Mouse (Mus musculus): ENCODE data around the gene Adgrg3.

Gene Adgrg3

DNA sequence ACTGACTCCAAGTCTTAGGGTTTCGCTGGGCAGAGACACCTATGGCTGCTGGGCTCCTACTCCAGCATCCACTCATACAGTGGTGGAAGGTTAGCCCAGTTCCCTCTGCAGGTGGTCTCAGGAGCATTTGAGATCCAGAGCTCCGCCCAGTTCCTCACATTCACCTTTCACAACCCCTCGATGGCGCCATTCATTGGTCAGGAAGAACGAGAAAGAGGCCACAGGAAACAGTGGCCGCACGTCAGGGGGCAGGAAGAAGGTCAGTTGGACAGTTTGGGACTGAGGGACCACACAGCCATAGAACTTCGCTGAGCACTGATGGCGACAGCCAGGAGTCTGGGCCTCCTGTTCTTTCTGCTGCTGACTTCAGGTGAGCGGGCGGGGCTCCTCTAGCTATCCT lies at the start of gene Adgrg3:
Gene Adgrg3 (plus strand): TSS at position 242 of the 400 bp plus-strand sequence.
- DNase-seq (ENCODE audit: low spot score in 2 of 2), result no peak

DNA sequence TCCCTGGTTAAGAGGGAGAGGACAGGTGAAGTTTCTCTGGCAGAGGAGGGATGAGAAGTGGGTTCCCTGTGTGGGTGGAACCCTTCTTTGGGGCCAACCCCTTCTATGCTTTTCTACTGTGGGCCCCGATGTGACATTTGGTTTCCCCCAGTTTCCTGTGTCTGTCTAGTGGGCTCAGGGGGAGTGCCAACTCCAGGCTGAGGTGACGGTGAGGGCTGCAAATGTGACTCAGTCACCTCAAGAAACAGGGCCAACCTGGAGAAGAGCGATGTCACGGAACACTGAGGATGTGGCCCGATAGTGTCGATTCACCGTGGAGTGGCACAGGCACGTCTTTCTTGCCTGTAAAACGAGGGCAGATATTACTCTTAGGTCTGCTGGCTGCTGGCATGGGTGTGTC lies 44.2 kb upstream of the Adgrg3 start:
- DNase-seq (ENCODE audit: low spot score in 2 of 2), result peak; percentile 55 to 57

DNA sequence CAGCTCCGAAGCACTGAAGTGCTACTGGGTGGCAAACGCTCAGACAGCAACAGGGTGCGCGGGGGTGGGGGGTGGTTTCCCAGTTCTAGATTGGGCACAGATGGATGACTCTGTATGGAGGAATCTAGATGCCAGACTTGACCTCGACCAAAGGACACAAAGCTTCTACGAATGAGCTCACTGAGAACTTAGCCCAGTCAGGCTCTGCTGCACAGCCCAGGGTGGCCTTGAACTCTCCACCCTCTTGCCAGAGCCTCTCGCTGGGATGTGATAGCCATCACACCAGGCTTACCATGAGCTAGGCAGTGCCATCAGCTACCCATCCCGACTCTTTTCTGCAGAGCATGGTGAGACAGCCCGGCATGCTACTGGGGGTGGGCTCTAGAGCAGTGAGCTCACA lies 43.7 kb upstream of the Adgrg3 start:
- no peak for DNase-seq (ENCODE audit: low spot score in 2 of 2)

DNA sequence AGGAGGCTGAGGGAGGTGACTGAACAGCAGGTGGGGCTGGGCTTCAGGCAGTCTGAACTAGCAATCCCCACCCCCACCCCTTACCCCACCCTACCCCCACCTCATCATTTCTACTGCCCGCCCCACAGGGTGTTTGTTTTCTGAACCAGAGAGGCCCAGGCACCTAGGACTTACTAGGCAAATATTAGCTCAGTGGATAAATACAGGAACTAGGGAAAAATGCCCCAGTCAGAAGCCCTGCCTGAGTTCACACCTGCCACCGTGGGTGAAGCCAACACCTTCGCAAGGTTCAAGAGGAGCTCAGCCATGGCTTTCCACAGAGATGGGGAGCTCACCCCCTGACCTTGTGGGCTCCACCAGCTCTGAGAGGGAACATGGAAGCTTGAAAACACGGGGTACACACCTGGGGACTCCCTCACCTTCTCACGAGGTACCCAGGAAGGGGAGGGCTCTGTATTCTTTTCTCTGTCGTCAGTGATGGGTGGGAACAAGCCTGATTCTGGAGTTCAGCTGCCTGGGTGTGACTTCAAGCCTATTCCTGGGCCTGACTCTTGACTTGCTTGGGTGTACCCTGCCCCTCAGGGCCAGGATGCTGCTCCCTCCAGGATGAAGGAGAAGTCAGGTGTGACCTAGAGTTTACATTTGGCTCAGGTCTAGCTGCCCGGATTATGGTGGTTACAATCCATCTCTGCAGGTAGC lies 42.9 kb upstream of the Adgrg3 start, which contains the start of gene Adgrg1:
Gene Adgrg1 (plus strand): TSS at position 285 of the 699 bp plus-strand sequence.
- DNase-seq (ENCODE audit: low spot score in 2 of 2), result no peak

DNA sequence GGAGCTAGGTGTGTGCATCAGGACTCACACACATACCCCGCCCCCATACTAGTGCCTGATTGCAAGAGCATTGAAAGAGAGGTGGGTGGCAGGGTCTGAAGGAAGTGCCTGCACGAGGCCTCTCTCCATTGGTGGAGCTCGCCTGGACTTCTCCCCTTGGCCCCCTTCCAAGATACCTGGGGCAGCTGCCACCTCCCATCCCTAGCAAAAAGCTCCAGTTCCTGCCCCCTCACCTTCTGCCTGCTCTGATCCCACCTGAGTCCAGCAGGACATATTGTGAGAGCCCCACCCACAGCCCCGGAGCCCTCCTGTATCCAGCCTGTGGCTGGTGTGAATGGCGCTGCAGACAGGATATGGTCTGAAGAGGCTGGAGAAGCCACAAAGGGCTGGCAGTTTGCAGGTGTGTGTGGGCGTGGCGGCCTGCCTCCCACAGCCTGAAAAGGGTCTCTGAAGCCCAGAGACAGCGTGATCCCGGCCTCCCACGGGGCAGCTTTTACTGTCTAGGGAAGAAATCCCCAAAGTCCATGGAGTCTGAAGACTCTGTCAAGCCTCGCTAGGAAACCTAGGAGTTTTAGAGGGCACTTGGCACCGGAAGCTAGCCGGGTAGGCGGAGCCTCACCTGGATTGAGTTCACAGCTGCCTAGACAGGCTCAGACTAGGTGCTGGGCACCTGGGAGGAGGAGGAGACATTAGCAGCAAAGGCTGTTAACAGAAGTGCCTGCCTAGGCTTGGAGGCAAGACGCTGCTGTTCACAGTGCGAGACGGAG lies 40.7 kb upstream of the Adgrg3 start:
- DNase-seq (ENCODE audit: low spot score in 2 of 2), result peak; percentile 68 to 76

DNA sequence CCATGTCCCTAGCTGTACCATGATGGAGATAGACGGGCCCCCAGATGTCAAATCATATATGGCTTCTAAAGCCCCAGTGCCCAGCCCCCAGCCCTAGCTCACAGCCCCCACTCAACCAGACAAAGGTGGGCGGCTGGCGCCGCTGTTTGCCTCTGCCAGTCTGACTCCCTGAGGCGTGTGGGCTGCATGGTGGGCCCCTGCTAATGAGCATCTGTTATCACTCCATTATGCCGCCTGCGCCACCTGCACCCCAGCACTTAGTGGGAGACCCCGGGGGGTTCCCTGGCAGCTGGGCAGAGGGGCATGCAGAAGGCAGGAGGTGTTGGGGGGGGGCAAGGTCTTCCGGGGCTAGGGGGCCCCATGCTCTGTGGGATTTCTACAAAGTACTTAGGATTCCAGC lies 39.4 kb upstream of the Adgrg3 start:
- peak; percentile 51 to 60 for DNase-seq (ENCODE audit: low spot score in 2 of 2)

DNA sequence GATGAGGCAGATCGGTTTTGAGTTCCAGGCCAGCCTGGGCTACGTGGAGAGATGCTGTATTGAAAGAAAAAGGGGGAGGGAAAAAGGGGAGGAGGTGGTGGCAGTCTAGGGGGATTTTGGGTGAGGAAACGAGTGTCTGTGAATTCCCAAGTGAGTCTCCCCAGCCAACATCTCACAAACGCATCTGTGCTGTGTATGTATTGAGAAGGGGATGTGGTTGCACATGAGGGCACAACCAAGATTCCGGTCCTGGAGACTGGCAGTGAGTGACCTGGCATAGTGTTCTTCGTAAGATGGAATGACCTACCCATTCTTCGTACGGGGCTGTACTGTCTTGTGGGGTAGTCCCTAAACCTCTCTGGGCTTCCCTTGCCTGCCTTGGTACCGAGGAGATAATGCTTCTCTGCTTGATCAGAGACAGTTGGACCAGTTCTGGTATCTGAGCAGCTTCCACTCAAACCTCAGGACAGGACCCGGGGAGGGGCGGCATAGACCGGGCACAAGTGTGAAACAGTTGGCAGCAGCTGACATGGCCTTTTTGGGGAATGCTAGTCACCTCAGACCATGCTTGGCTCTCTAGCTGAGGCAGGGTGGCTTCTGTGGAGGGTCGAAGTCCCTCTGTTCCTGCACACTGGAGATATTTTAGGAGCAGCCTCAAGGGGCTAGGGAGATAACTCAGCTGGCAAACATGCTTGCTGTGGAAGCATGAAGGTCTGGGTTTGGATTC lies 38.7 kb upstream of the Adgrg3 start:
- DNase-seq (ENCODE audit: low spot score in 2 of 2), result no peak

DNA sequence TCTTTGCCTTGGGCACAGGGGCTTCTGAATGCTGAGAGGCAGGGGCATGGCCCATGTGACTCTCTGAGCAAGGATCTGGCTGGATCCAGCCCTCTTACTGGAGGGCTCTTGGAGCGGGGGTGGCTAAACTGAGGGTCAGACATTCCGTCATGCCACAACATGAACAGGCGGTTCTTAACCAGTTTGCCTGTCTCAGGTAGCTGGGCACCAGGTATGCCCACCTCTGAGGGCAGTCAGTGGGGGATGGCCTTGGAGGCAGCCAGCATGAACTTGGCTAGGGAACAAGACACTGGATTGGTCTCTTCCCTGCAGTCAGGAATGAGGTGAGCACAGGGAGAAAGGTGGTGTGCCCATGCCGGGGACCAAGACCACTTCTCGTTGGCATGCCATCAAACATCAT lies 37.3 kb upstream of the Adgrg3 start:
- no peak for DNase-seq (ENCODE audit: low spot score in 2 of 2)

DNA sequence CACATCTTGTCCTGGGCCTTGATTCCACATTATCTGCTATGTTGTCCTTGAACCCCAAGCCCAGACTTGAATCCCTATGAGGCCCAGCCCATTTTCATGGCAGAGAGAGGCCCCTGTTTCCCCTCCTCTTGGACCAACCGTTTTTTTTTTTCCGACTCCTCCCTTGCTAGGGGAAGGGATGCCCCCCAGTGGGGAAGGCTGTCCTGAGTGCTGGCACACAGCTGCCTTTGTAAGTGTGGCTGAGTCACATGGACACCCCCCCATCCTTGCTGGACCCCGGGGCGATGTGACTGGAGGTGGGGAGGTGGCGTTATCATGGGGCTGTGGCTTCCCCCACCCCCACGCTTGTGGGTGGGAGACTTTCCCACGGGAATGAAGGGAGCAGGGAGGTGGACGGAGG lies 36.5 kb upstream of the Adgrg3 start:
- no peak for DNase-seq (ENCODE audit: low spot score in 2 of 2)

DNA sequence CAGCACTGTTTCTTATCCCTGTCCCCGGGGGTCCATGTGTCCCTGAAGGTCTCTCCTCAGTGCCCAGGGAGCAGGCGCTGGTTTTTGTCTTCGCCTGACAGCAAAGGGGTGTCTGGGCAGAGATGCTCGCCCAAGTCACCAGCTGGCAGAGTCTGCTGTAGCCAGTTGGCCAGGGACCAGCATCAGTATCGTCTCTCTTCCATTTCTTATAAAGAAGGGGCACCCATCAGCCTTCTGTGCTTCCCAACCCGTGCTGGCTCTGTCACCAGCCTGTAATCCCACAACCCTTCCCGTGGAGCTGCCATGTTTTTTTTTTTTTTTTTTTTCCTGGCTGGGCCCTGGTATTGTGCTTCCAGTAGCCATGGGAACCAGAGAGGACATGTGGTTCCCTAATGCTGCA lies 35.6 kb upstream of the Adgrg3 start:
- DNase-seq (ENCODE audit: low spot score in 2 of 2), result no peak

DNA sequence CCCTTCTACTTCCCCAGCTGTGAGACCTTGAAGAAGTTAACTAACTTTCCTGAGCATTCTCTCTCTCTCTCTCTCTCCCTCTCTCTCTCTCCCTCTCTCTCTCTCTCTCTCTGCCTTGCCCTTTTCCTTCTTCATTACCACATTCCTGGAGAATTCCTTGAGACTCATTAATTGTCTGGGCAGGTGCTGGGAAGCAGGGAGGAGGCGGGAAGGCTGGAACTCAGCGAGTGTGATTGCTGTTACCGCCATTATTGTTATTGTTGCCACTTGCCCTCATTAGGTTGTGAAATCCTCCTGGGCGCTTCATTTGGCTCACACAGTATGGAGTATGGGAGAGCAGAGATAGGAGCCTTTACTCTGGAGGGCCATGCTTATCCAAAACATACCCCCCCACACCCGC lies 34.3 kb upstream of the Adgrg3 start:
- DNase-seq (ENCODE audit: low spot score in 2 of 2), result no peak

DNA sequence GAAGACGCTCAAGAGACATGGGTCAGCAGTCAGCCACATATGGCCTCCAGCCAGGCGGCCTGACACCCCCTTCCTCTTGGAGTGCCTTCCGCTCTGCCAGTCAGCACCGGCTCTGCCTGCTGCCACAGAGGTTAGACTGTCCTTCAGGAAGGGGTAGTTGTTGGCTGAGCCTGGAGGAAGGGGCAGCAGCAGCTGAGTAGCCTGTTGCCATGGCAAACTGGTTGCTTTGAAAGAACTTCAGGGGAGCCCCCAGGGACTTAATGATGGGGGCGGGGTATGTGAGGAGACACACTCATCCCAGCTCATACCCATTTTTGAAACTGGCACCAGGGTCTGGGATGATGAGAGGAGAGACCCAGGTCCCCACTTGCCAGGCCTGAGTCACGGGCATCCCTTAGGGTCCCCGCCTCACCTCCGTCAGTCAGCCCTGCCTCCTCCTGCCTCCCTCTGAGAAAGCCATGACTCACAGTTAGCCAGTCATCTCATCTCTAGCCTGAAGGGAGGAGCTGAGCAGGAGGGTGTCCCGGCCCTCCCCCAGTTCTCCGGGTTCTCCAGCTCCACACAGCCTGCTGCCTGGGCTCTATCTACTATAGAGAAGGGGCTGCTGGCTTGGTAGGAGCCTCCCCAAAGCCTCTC lies 33.5 kb upstream of the Adgrg3 start:
- no peak for DNase-seq (ENCODE audit: low spot score in 2 of 2)

DNA sequence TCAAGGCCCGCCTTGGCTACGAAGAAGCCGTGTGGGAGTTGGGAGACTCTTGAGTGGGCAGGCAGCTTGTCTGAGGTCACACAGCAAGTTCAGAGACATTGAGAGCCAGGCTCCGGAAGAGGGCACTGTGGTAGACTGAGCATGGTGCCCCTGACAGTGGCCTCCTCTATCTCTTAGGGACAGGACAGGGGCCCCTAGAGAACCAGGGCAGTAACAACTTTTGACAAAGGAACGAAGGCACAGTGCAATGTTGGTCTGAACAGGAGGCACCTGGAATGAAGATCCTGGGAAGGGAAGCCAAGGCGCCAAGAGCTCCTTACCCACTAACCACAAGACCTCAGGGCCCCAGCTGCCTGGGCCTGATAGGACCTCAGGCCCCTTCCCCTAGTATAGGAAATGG lies 32.5 kb upstream of the Adgrg3 start:
- DNase-seq (ENCODE audit: low spot score in 2 of 2), result peak in 1 of 2 experiments; percentile 48

DNA sequence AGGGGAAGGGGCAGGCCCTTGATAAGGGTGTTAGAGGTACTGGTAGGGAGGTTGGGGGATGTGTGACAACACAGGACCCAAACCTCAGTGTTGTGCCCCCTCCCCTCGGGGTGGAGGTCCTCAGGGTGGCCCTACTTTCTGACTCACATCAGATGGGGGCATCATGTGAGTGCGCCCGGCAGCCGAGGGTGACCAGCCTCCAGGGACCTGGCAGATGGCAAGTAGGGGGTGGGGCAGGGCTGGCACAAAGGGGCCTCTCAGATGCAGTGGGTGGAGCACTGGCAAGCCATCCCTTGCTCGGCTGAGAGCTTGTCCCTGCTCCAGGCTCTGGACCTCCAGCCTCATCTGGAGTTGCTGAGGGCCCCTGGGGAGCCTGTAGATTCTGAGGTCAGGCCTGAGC lies 30.8 kb upstream of the Adgrg3 start:
- DNase-seq (ENCODE audit: low spot score in 2 of 2), result no peak

DNA sequence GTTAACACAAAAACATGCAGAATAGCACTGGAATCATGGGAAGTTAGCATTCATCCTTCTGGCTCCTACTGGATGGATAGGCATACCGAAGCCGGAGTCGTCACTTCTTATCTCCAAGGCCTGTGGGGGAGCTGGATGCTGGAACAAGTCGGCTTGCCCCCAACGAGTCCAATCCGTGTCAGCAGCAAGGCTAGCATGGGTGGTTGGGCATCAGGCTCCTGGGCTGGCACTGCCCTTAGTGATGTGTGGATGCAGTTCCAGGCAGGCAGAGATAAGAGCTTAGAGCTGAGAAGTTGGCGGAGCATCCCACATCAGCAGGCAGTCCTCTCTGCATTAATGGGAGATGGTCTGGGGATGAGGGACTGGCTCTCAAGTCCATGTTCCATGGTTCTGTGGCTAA lies 29.9 kb upstream of the Adgrg3 start:
- no peak for DNase-seq (ENCODE audit: low spot score in 2 of 2)

DNA sequence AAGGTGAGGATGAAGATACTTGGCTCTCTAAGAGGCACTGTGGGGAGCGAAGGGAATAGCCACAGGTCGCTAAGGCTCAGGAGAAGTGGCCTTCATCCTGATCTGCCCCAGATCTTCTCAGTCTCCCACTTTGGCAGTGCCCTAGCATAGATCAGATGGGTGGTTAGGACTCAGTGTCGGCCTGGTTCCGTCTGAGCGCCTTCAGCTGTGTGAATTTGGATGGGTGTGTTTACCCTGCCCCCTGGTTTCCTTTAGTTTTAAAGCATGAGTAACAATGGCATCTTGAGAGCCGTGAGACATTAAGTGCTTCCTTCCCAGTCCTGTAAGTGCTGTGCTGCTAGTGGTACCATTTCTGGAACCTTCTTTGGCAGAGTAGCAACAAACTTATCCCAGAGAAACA lies 28.9 kb upstream of the Adgrg3 start:
- DNase-seq (ENCODE audit: low spot score in 2 of 2), result no peak

DNA sequence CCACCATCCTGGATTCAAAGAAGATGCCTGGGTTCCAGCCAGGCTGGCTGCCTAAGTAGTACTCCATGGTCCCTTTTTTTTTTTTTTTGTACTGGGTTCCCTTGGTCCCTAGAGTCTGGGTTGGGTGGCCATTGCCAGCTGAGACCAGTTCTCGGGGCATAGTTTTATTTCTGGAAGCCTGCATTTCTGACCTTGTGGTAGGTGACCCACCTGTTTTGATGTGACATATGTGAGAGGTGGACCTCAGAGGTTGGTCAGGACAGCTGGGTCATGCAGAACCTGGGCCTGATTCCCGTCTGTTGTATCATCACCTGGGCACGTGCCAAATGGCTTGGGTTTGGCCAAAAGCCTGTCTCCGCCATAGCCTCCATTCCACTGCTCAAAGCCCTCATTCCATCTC lies 27.8 kb upstream of the Adgrg3 start:
- no peak for DNase-seq (ENCODE audit: low spot score in 2 of 2)

DNA sequence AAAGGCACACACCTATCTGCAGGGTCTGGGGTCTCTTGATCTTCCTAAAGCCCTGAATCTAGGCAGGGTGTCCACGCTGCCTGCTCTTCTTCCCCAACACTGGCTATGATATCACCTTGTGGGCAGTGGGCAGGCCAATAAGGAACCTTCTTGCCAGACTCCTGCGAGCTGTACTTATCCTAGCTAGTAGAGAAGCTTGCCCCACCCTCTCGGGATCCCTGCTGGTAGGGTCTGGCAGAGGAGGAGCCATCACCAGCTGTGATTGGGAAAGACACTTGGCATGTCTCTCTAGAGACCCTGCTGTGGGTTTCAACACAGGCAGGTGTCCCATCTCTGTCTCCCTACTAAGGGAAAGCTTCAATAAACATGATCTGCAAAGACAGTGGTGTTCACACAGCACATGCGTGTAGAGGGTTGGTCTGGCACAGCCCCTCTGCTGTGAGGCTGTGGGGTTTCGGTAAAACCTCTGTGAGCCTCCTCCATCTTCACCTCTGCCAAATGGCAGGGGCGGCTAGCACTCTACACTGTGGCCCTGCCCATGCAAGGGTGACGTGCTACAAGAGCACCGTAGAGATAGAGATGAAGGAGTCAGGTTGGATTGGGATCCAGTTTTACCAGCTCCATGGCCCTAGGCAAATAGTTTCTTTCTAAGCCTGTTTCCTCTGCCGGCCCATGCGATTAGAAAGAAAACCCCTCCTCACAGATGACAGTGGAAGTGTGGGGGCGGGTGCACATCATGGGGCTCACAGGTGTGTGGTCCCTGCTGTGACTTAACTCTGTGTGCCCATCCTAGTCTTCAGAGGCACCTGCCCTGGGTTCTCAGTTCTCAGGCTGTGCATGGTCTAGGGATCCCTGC lies 26.7 kb upstream of the Adgrg3 start:
- peak; percentile 47 to 48 for DNase-seq (ENCODE audit: low spot score in 2 of 2)

DNA sequence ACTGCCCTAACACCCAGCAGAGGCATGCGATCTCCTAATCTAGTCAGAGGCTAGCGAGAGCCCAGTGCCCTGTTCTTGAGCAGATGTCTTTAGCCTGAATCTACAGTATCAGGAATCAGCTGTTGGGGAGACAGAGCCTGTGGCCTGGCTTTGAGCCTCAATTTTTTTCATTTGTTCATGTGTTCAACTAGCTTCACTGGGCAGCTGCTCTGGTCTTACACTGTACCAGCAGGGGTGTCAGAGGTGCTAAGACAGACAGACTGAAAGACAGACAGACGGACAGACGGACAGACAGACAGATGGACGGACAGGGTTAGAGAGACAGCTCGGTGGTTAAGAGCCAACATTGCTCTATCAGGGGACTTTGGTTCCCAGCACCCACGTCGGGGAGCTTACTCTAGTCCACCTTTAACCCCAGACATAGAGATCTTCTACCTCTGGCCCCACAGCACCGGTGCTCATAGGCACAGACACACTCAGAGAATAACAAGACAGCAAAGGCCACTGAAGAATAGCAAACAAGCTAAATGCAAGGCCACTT lies 26.0 kb upstream of the Adgrg3 start:
- no peak for DNase-seq (ENCODE audit: low spot score in 2 of 2)

DNA sequence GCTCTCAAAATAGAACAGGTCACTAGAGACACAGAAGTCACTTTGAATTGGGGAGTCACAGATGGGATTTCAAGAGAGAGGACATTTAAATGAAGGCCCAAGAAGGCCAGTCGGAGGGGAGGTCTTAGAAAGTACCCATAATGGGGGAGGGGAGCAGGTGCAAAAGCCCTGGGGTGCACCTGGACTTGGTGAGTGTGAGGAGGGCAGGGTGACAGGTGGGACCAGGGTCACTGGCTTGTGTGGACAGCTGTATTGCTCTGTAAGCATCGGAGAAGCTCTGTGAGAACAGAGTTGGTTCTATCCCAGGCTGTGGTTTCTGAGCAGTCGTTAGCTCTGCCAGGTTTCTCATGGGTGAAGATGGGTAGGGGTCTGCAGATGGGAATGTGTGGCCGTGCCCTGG lies 25.5 kb upstream of the Adgrg3 start:
- DNase-seq (ENCODE audit: low spot score in 2 of 2), result no peak

DNA sequence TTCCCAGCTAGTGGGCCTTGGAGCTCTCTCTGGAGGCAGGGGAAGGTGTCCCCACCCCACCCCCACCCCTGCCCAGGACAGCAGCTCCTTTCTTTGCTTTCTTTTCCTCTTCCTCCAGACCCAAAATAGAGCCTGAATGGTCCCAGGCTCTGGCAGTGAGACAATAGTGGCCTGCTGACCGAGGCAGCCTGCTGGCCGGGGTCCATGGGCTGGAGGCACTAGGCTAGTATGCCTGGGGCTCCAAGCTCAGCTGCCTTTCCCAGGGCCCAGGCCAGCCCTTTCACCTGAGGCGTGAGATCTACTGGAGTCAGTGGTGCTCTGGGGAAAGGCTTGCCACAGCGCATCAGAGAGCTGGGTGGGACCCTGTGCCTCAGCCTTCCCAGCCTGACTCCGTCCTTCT lies 25.0 kb upstream of the Adgrg3 start:
- DNase-seq (ENCODE audit: low spot score in 2 of 2), result no peak

Measured in thymus, postnatal 10 days (tissue).